ENCODE assay signal across 19 mouse cellular contexts in the genomic region with DNA sequence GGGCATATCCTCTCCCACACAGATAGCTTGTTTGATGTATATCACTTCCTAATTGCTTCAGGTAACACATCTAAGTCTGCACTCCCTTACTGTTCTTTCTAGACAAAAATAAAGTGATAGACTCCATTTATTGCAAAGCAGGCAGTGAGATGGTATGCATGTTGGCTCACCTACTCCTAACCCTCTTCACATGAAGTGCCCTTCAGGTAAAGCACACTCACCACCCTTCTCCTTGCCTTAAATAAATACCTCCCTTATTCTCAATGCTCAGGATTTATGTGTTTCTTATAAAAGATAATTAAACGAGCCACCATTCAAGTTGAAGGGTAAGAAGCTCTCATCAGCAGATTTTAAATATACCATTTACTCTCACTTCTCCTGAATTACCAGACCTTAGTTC.
"Had no signal": no experiment of that assay in that cellular context is flagged by ENCODE, and none has a peak within 500 bp of the region (broad histone marks: within the 10 kb centered on the region; RNA-seq: fewer than 3 reads in every experiment).

No protein-coding gene starts in this region.

- H3K9me3 ChIP-seq: intestine, embryonic 15.5 days; kidney, embryonic 15.5 days; limb, embryonic 15.5 days; megakaryocyte, embryonic 14.5 days; midbrain, embryonic 10.5 days; midbrain, embryonic 13.5 days; neural tube, embryonic 13.5 days; stomach, embryonic 15.5 days had no signal

- DNase-seq: kidney, adult 11 months; kidney, adult 8-10 months; layer of hippocampus, postnatal 36 days; liver, postnatal 0 days; right cerebral cortex, postnatal 25 days; spleen, adult 18-20 months; thymus, postnatal 36 days had no signal

- H3K4me1 ChIP-seq: intestine, embryonic 15.5 days; megakaryocyte, embryonic 14.5 days; stomach, embryonic 15.5 days had no signal

- H3K27ac ChIP-seq: intestine, embryonic 15.5 days; kidney, embryonic 15.5 days; limb, embryonic 15.5 days; liver, embryonic 14.5 days; midbrain, embryonic 10.5 days; midbrain, embryonic 13.5 days; neural tube, embryonic 13.5 days; stomach, embryonic 15.5 days had no signal

- H3K4me3 ChIP-seq: intestine, embryonic 15.5 days; kidney, embryonic 15.5 days; limb, embryonic 15.5 days; megakaryocyte, embryonic 14.5 days; midbrain, embryonic 10.5 days; midbrain, embryonic 13.5 days; myocyte; neural tube, embryonic 13.5 days; stomach, embryonic 15.5 days had no signal

- H3K36me3 ChIP-seq: intestine, embryonic 15.5 days; kidney, embryonic 15.5 days; limb, embryonic 15.5 days; midbrain, embryonic 10.5 days; midbrain, embryonic 13.5 days; neural tube, embryonic 13.5 days; stomach, embryonic 15.5 days had no signal

- H3K4me2 ChIP-seq: intestine, embryonic 15.5 days; kidney, embryonic 15.5 days; limb, embryonic 15.5 days; liver, embryonic 11.5 days; midbrain, embryonic 13.5 days; neural tube, embryonic 13.5 days; stomach, embryonic 15.5 days had no signal

- ATAC-seq: intestine, embryonic 15.5 days; liver, postnatal 0 days; midbrain, embryonic 13.5 days; midbrain, embryonic 16.5 days had no signal

- H3K27me3 ChIP-seq: intestine, embryonic 15.5 days; kidney, embryonic 15.5 days; limb, embryonic 15.5 days; megakaryocyte, embryonic 14.5 days; midbrain, embryonic 13.5 days; neural tube, embryonic 13.5 days; stomach, embryonic 15.5 days had no signal

- H3K9ac ChIP-seq: intestine, embryonic 15.5 days; kidney, embryonic 15.5 days; limb, embryonic 15.5 days; liver, embryonic 14.5 days; liver, postnatal 0 days; midbrain, embryonic 13.5 days; neural tube, embryonic 13.5 days; stomach, embryonic 15.5 days had no signal
